Mouse (Mus musculus) limb, embryonic 11.5 days (tissue): ENCODE data around the gene Gm47996. TPM values are rescaled to one million over a fixed set of nuclear protein-coding genes. Genes with fewer than 3 reads are reported as not detected.

Experiments
- ATAC-seq: fragments of 200-750 bp; cut with Nextera tagmentation; 2 replicates; pipeline ENCODE4 v1.8.0; 2017; ENCODE audit warnings: low read depth; ENCODE audit not compliant: insufficient number of reproducible peaks, low FRiP score, low TSS enrichment
- DNase-seq: peaks from one replicate; pipeline ENCODE4 v3.0.0-alpha.2; 2015; ENCODE audit warnings: low spot score
- H3K27ac ChIP-seq: fragments of 300-500 bp; sonication (generic); replicated peaks from 2 replicates; pipeline ENCODE4 v1.5.1; 2014; ENCODE audit warnings: low read depth, mild to moderate bottlenecking, low read length
- H3K27me3 ChIP-seq: fragments of 300-500 bp; sonication (generic); 2 replicates; pipeline ENCODE4 v1.6.1; 2014; ENCODE audit warnings: mild to moderate bottlenecking, low read length, mixed read lengths; ENCODE audit not compliant: control insufficient read depth, insufficient read depth
- H3K36me3 ChIP-seq: fragments of 300-500 bp; sonication (generic); 2 replicates; pipeline ENCODE4 v1.6.1; 2014; ENCODE audit warnings: mild to moderate bottlenecking, low read length, moderate library complexity, mixed read lengths; ENCODE audit not compliant: control insufficient read depth, insufficient read depth
- H3K4me1 ChIP-seq: fragments of 300-500 bp; sonication (generic); 2 replicates; pipeline ENCODE4 v1.6.1; 2014; ENCODE audit warnings: low read length, mixed read lengths; ENCODE audit not compliant: control insufficient read depth, insufficient read depth
- H3K4me2 ChIP-seq: fragments of 300-500 bp; sonication (generic); 2 replicates; pipeline ENCODE4 v1.6.1; 2014; ENCODE audit warnings: low read depth, mild to moderate bottlenecking, moderate library complexity; ENCODE audit not compliant: severe bottlenecking
- H3K4me3 ChIP-seq: fragments of 300-500 bp; sonication (generic); 2 replicates; pipeline ENCODE4 v1.5.1; 2014; ENCODE audit warnings: low read depth, low read length
- H3K9ac ChIP-seq: fragments of 300-500 bp; sonication (generic); 2 replicates; pipeline ENCODE4 v1.6.1; 2014; ENCODE audit warnings: mild to moderate bottlenecking, low read length
- H3K9me3 ChIP-seq: fragments of 300-500 bp; sonication (generic); 2 replicates; pipeline ENCODE4 v1.6.1; 2016; ENCODE audit warnings: low read length; ENCODE audit not compliant: control insufficient read depth
- WGBS: fragments of 180-500 bp; shearing (Covaris S2); extraction: QIAGEN DNeasy Blood & Tissue Kit; methylation state at CpG from one replicate; pipeline ENCODE4 v1.1.7; 2014; 5-methylcytosine and 5-hydroxymethylcytosine counted together
- polyA plus RNA-seq: library from polyadenylated mRNA; unstranded; fragments of >200 nt; fragmentation: Nextera tagmentation; extraction: Ambion mirVana; gene quantifications from 2 replicates; pipeline ENCODE4 v1.2.1, GENCODE M21; 2014

Gm47996 gene
- polyA plus RNA-seq, 1 experiment from 2014 or later: 0.24 TPM

- Histone ChIP-seq H3K27me3 (no peaks in the 10 kb centered on the region), H3K4me2 (no peak overlapping the region), H3K9ac (no peak overlapping the region), H3K27ac (no peak overlapping the region), H3K36me3 (no peaks in the 10 kb centered on the region), H3K9me3 (no peaks in the 10 kb centered on the region), H3K4me1 (no peaks in the 10 kb centered on the region), H3K4me3 (no peak overlapping the region)
- DNase-seq: no peak
- no peak for ATAC-seq
- WGBS: 64% methylated on average over 1 of the region's 1 CpGs
Measured at GRCm38 (mm10) chr1:151228320-151228989, 18.5 kb downstream of the Gm47996 start.

GRCm38 (mm10) chr1:151232346-151232745 is 22.4 kb downstream of the Gm47996 start:
- no peak overlapping the region for H3K9ac ChIP-seq
- ATAC-seq: no peak

GRCm38 (mm10) chr1:151233756-151234155 is 23.8 kb downstream of the Gm47996 start:
- H3K4me3 ChIP-seq: no peak overlapping the region
- H3K27me3 ChIP-seq: no peaks in the 10 kb centered on the region
- ATAC-seq (no peak), DNase-seq (no peak)
- H3K36me3 ChIP-seq: no peaks in the 10 kb centered on the region
- H3K9ac ChIP-seq: no peak overlapping the region
- H3K4me1 ChIP-seq: no peaks in the 10 kb centered on the region
- H3K9me3 ChIP-seq: no peaks in the 10 kb centered on the region
- H3K4me2 ChIP-seq: no peak overlapping the region
- WGBS: 85% methylated on average over 3 of the region's 3 CpGs
- H3K27ac ChIP-seq: no peak overlapping the region

More at GRCm38 (mm10) chr1:151232346-151232745, 22.4 kb downstream of the Gm47996 start:
- no peak overlapping the region for H3K27ac ChIP-seq
- no peak overlapping the region for H3K4me3 ChIP-seq
- 83% methylated on average over 3 of the region's 3 CpGs for WGBS
- no peak overlapping the region for H3K4me2 ChIP-seq
- no peaks in the 10 kb centered on the region for H3K36me3 ChIP-seq
- H3K27me3 ChIP-seq: no peaks in the 10 kb centered on the region
- H3K4me1 ChIP-seq: no peaks in the 10 kb centered on the region
- H3K9me3 ChIP-seq: no peaks in the 10 kb centered on the region
- no peak for DNase-seq

GRCm38 (mm10) chr1:151235574-151235973 is 25.6 kb downstream of the Gm47996 start:
- Histone ChIP-seq H3K9me3 (no peaks in the 10 kb centered on the region), H3K4me1 (no peaks in the 10 kb centered on the region), H3K4me2 (no peak overlapping the region), H3K27ac (no peak overlapping the region), H3K4me3 (no peak overlapping the region), H3K36me3 (no peaks in the 10 kb centered on the region), H3K9ac (no peak overlapping the region), H3K27me3 (no peaks in the 10 kb centered on the region)
- WGBS: 72% methylated on average over 2 of the region's 2 CpGs
- no peak for ATAC-seq
- DNase-seq: no peak

- no peak overlapping the region for H3K4me3 ChIP-seq
- H3K36me3 ChIP-seq: no peaks in the 10 kb centered on the region
- H3K27me3 ChIP-seq: no peaks in the 10 kb centered on the region
- DNase-seq (no peak), ATAC-seq (no peak)
- no peaks in the 10 kb centered on the region for H3K9me3 ChIP-seq
- no peak overlapping the region for H3K4me2 ChIP-seq
- WGBS: 84% methylated on average over 13 of the region's 13 CpGs
- H3K27ac ChIP-seq: no peak overlapping the region
- H3K9ac ChIP-seq: no peak overlapping the region
- no peaks in the 10 kb centered on the region for H3K4me1 ChIP-seq
Measured at GRCm38 (mm10) chr1:151236141-151236930, 26.4 kb downstream of the Gm47996 start.

GRCm38 (mm10) chr1:151237780-151238179 is 27.8 kb downstream of the Gm47996 start:
- WGBS: 48% methylated on average over 3 of the region's 3 CpGs
- no peak overlapping the region for H3K9ac ChIP-seq
- no peak overlapping the region for H3K4me2 ChIP-seq
- H3K4me3 ChIP-seq: no peak overlapping the region
- ATAC-seq (no peak), DNase-seq (no peak)
- no peaks in the 10 kb centered on the region for H3K9me3 ChIP-seq
- no peak overlapping the region for H3K27ac ChIP-seq
- no peaks in the 10 kb centered on the region for H3K4me1 ChIP-seq
- H3K27me3 ChIP-seq: no peaks in the 10 kb centered on the region
- no peaks in the 10 kb centered on the region for H3K36me3 ChIP-seq

- H3K27ac ChIP-seq: no peak overlapping the region
Measured at GRCm38 (mm10) chr1:151243332-151243731, 33.4 kb downstream of the Gm47996 start.

GRCm38 (mm10) chr1:151244013-151244412 is 34.1 kb downstream of the Gm47996 start:
- no peak for ATAC-seq
- no peak for DNase-seq
- no peak overlapping the region for H3K4me3 ChIP-seq
- no peaks in the 10 kb centered on the region for H3K36me3 ChIP-seq
- WGBS: 89% methylated on average over 5 of the region's 5 CpGs
- H3K4me1 ChIP-seq: no peaks in the 10 kb centered on the region
- H3K9me3 ChIP-seq: no peaks in the 10 kb centered on the region
- no peak overlapping the region for H3K9ac ChIP-seq
- H3K4me2 ChIP-seq: no peak overlapping the region
- no peak overlapping the region for H3K27ac ChIP-seq
- H3K27me3 ChIP-seq: no peaks in the 10 kb centered on the region

More at GRCm38 (mm10) chr1:151243332-151243731, 33.4 kb downstream of the Gm47996 start:
- Histone ChIP-seq H3K36me3 (no peaks in the 10 kb centered on the region), H3K9me3 (no peaks in the 10 kb centered on the region), H3K4me2 (no peak overlapping the region), H3K27me3 (no peaks in the 10 kb centered on the region), H3K4me1 (no peaks in the 10 kb centered on the region), H3K9ac (no peak overlapping the region), H3K4me3 (no peak overlapping the region)
- no peak for ATAC-seq
- DNase-seq: no peak
- 91% methylated on average over 4 of the region's 4 CpGs for WGBS
